Mouse (Mus musculus): Measurements from ENCODE around the gene Fam155a.

DNA sequence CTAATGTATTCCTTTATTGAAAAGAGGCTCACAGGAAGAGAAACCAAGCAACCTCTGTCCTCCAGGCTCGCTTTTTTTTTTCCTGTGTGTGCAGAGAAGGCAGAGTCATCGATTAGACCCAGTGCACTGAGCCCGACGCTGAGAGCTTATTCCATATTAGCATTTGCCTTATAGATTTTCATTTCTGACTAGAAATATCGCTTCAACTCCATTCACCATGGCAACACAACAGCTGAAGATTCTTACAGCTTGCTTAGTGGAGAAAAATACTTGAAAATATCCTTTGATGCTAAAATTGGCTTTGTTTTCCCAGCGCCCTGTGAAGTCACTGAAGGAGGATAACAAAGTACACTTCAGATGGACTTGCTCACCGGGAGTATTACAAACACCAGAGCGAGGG is 26.6 kb upstream of the Fam155a start:
- TF ChIP-seq CTCF (IDR thresholded peaks at IDR 0.05; ENCODE audit: extremely low read depth, insufficient read length, insufficient replicate concordance, low read depth, low read length) (no peak), POLR2A (IDR thresholded peaks at IDR 0.05; ENCODE audit: low read depth, low read length) (no peak)
